Mouse (Mus musculus) liver (tissue): ENCODE measurements at regions not wholly inside any gene's neighbourhood (a gene's known extent, or its start where the extent isn't known, plus 50 kb on each side); places are given as distances from the start of the nearest gene placed in this dataset.

Source experiments
- DNase-seq: peaks from one replicate; pipeline ENCODE4 v3.0.0-alpha.2; 2020; ENCODE audit warnings: mixed read lengths

GRCm38 (mm10) chr7:134541699-134542098 lies 128.8 kb upstream of the Dock1 start:
- no peak for DNase-seq

- DNase-seq = no peak
Measured at GRCm38 (mm10) chr7:134546187-134546586, 124.3 kb upstream of the Dock1 start.

- no peak for DNase-seq
Measured at GRCm38 (mm10) chr7:134549286-134549919, 121.1 kb upstream of the Dock1 start.

GRCm38 (mm10) chr7:134550221-134550809 lies 120.1 kb upstream of the Dock1 start:
- peak; percentile 4 for DNase-seq

GRCm38 (mm10) chr7:134552051-134552451 lies 118.4 kb upstream of the Dock1 start:
- no peak for DNase-seq

- DNase-seq = peak; percentile 4
Measured at GRCm38 (mm10) chr7:134556061-134556460, 114.4 kb upstream of the Dock1 start.

GRCm38 (mm10) chr7:134566322-134566721 lies 104.1 kb upstream of the Dock1 start:
- DNase-seq = peak; percentile 73

- no peak for DNase-seq
Measured at GRCm38 (mm10) chr7:134569247-134569646, 101.2 kb upstream of the Dock1 start.

- no peak for DNase-seq
Measured at GRCm38 (mm10) chr7:134570176-134570810, 100.2 kb upstream of the Dock1 start.

GRCm38 (mm10) chr7:134581746-134582145 lies 88.7 kb upstream of the Dock1 start:
- DNase-seq = no peak

- DNase-seq = no peak
Measured at GRCm38 (mm10) chr7:134585478-134585877, 85.0 kb upstream of the Dock1 start.

- no peak for DNase-seq
Measured at GRCm38 (mm10) chr7:134586990-134587389, 83.5 kb upstream of the Dock1 start.

- DNase-seq = no peak
Measured at GRCm38 (mm10) chr7:134607886-134608285, 62.6 kb upstream of the Dock1 start.

- no peak for DNase-seq
Measured at GRCm38 (mm10) chr7:134610159-134610558, 60.3 kb upstream of the Dock1 start.

GRCm38 (mm10) chr7:134611371-134611770 lies 59.1 kb upstream of the Dock1 start:
- no peak for DNase-seq

GRCm38 (mm10) chr7:134612175-134612633 lies 58.2 kb upstream of the Dock1 start:
- DNase-seq = no peak

GRCm38 (mm10) chr7:134619220-134619975 lies 51.1 kb upstream of the Dock1 start:
- DNase-seq = no peak

GRCm38 (mm10) chr7:134620006-134620405 lies 50.4 kb upstream of the Dock1 start:
- no peak for DNase-seq
